Mouse (Mus musculus): ENCODE results near the gene Cbx2.

Gene Cbx2

GRCm38 (mm10) chr11:119042466-119043272, 19.9 kb downstream of the Cbx2 start:
- no peak for DNase-seq (ENCODE audit: low spot score)

GRCm38 (mm10) chr11:119043273-119043540, 20.4 kb downstream of the Cbx2 start:
- DNase-seq (ENCODE audit: low spot score), result no peak

GRCm38 (mm10) chr11:119043761-119044550, 21.2 kb downstream of the Cbx2 start:
- DNase-seq (ENCODE audit: low spot score), result peak; percentile 55

- DNase-seq (ENCODE audit: low spot score), result peak; percentile 78
These were observed 22.0 kb downstream of the Cbx2 start for GRCm38 (mm10) chr11:119044551-119045337.

GRCm38 (mm10) chr11:119046601-119047245, 24.0 kb downstream of the Cbx2 start:
- DNase-seq (ENCODE audit: low spot score), result peak; percentile 45

GRCm38 (mm10) chr11:119047261-119048132, 24.7 kb downstream of the Cbx2 start:
- peak; percentile 75 for DNase-seq (ENCODE audit: low spot score)

GRCm38 (mm10) chr11:119048133-119048510, 25.4 kb downstream of the Cbx2 start:
- DNase-seq (ENCODE audit: low spot score), result peak; percentile 27

- no peak for DNase-seq (ENCODE audit: low spot score)
These were observed 27.6 kb downstream of the Cbx2 start for GRCm38 (mm10) chr11:119050361-119050760.

- no peak for DNase-seq (ENCODE audit: low spot score)
These were observed 28.7 kb downstream of the Cbx2 start for GRCm38 (mm10) chr11:119051426-119051825.

GRCm38 (mm10) chr11:119051927-119052660, 29.3 kb downstream of the Cbx2 start:
- DNase-seq (ENCODE audit: low spot score), result peak; percentile 74

GRCm38 (mm10) chr11:119052661-119053256, 30.0 kb downstream of the Cbx2 start:
- peak; percentile 84 for DNase-seq (ENCODE audit: low spot score)

GRCm38 (mm10) chr11:119053257-119053670, 30.5 kb downstream of the Cbx2 start:
- peak; percentile 93 for DNase-seq (ENCODE audit: low spot score)

GRCm38 (mm10) chr11:119053738-119054350, 31.1 kb downstream of the Cbx2 start:
- DNase-seq (ENCODE audit: low spot score), result no peak

- no peak for DNase-seq (ENCODE audit: low spot score)
These were observed 31.9 kb downstream of the Cbx2 start for GRCm38 (mm10) chr11:119054351-119055345.

- DNase-seq (ENCODE audit: low spot score), result no peak
These were observed 32.9 kb downstream of the Cbx2 start for GRCm38 (mm10) chr11:119055571-119056131.

GRCm38 (mm10) chr11:119056301-119057211, 33.8 kb downstream of the Cbx2 start:
- no peak for DNase-seq (ENCODE audit: low spot score)

GRCm38 (mm10) chr11:119057291-119057690, 34.5 kb downstream of the Cbx2 start:
- DNase-seq (ENCODE audit: low spot score), result no peak

All from MN1 (cell line).